Mouse (Mus musculus): ENCODE data around the gene Apobec4.

DNA sequence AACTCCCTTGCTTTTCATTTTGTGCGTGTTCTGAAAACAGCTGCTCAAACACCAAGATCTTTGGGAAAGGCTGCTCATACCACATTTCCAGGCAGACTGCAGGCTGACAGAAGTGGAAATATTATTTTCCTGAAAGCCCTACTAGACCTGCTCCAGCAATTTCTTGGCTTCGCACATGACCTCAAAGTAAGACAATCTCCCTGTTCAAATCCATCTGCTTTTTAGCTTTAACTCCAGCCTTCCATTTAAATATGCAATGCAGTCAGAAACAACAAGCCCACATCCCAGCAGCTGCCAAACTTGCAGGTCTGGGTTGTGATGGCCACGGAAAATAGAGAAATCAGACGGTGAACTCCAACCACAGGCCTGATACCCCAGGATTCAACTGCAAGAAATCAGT is 39.3 kb upstream of the Apobec4 start:
- TF ChIP-seq EP300 (IDR thresholded peaks at IDR 0.05; ENCODE audit: insufficient read depth, low read depth, low read length) (no peak), CTCF (IDR thresholded peaks at IDR 0.05) (no peak)

Measured in heart, adult 2 months (tissue).